Mouse (Mus musculus): ENCODE results near the gene Ophn1. TPM values are rescaled to one million over a fixed set of nuclear protein-coding genes. Genes with fewer than 3 reads are reported as not detected.

The Ophn1 gene
- total RNA-seq, 2 experiments from 2014 or later = 4.4 TPM; not detected in 1

GRCm38 (mm10) chrX:98514359-98514904, 376.4 kb downstream of the Ophn1 start:
- ATAC-seq (replicated peaks; ENCODE audit: low FRiP score, poor library complexity, severe bottlenecking) = no peak

Other genes starting within 250 kb of the Ophn1 start
- 21.4 and 29.2 TPM in 2 replicates for gene Yipf6, start 45.3 kb upstream of the Ophn1 start, total RNA-seq (2015; ENCODE audit: low replicate concordance)
- gene Yipf6, start 45.3 kb upstream of the Ophn1 start, total RNA-seq (2017; ENCODE audit: low replicate concordance) = 26.7 and 37.7 TPM in 2 replicates
- gene Stard8, start 112.2 kb upstream of the Ophn1 start, total RNA-seq (2015; ENCODE audit: low replicate concordance) = 1.7 and 3.6 TPM in 2 replicates
- 2.7 and 4.2 TPM in 2 replicates for gene Stard8, start 112.2 kb upstream of the Ophn1 start, total RNA-seq (2017; ENCODE audit: low replicate concordance)
- gene Efnb1, start 245.1 kb upstream of the Ophn1 start, total RNA-seq (2015; ENCODE audit: low replicate concordance) = not detected in 2 replicates
- 1.1 and 1.5 TPM in 2 replicates for gene Efnb1, start 245.1 kb upstream of the Ophn1 start, total RNA-seq (2017; ENCODE audit: low replicate concordance)